Mouse (Mus musculus): Measurements from ENCODE around the gene Gm11938.

Gm11938 gene

GRCm38 (mm10) chr11:99566530-99566929, 36.6 kb downstream of the Gm11938 start, which contains the start of gene Krtap3-1:
TSS of gene Krtap3-1 (minus strand) at chr11:99566630.
- DNase-seq, result no peak

- DNase-seq, result no peak
Measured at GRCm38 (mm10) chr11:99562580-99562979, 40.5 kb downstream of the Gm11938 start.

GRCm38 (mm10) chr11:99559366-99559765, 43.7 kb downstream of the Gm11938 start, which contains the start of gene Gm11939:
TSS of gene Gm11939 (minus strand) at chr11:99559466.
- DNase-seq, result no peak

GRCm38 (mm10) chr11:99557976-99558745, 44.9 kb downstream of the Gm11938 start:
- DNase-seq, result no peak

- DNase-seq, result no peak
Measured at GRCm38 (mm10) chr11:99556753-99557152, 46.4 kb downstream of the Gm11938 start, which contains the start of gene Krtap3-2. TSS of gene Krtap3-2 (minus strand) at chr11:99556853.

- DNase-seq, result no peak
Measured at GRCm38 (mm10) chr11:99556195-99556594, 46.9 kb downstream of the Gm11938 start.
